Mouse (Mus musculus) liver, postnatal 0 days (tissue): ENCODE results near the gene 6720489N17Rik.
"Not testable (repeated sequence)": the region's sequence is repeated elsewhere in the genome, so short reads cannot be mapped to it uniquely, and the experiment has no call there.

Experiments
- CTCF ChIP-seq: sonication (generic); IDR thresholded peaks from 2 replicates; pipeline ENCODE4 v1.5.1; 2016; ENCODE audit warnings: antibody characterized with exemption, low read depth
- EP300 ChIP-seq: IDR thresholded peaks from 2 replicates; pipeline ENCODE4 v1.6.1; 2016; ENCODE audit warnings: antibody characterized with exemption, low read depth, mild to moderate bottlenecking

- TF ChIP-seq EP300, CTCF: not testable (repeated sequence)
Observed at GRCm38 (mm10) chr13:62617449-62617848, 6.5 kb downstream of the 6720489N17Rik start.
